ENCODE assay signal across 31 mouse cellular contexts in the genomic region with DNA sequence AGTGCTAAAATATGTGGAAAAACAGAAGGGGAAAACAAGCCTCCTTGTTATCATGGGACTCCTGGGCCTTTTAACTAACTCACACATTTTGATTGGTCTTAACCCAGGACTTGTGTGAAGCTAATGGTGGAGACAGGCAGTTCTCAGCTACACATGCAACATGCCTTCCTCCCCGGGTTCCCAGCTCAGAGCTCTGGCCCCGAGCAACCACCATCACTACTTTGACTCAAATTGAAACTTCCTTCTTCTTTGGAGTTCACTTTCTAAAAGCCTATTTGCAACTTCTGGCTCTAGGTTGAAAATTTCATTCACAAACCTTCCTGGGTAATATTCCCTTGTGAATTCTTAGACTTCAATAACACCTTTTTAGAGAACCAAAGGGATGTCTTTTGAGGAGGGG.
"Had no signal": no experiment of that assay in that cellular context is flagged by ENCODE, and none has a peak within 500 bp of the region (broad histone marks: within the 10 kb centered on the region; RNA-seq: fewer than 3 reads in every experiment).

No protein-coding gene starts in this region.

- H3K36me3 ChIP-seq: limb, embryonic 10.5 days; limb, embryonic 12.5 days; limb, embryonic 13.5 days; limb, embryonic 15.5 days; liver, embryonic 12.5 days; liver, embryonic 13.5 days; liver, embryonic 15.5 days; lung, embryonic 15.5 days; midbrain, embryonic 10.5 days; midbrain, embryonic 12.5 days; midbrain, embryonic 13.5 days; midbrain, embryonic 15.5 days; neural tube, embryonic 12.5 days; neural tube, embryonic 13.5 days had no signal

- H3K9me3 ChIP-seq: limb, embryonic 10.5 days; limb, embryonic 12.5 days; limb, embryonic 13.5 days; limb, embryonic 15.5 days; liver, embryonic 12.5 days; liver, embryonic 13.5 days; liver, embryonic 15.5 days; lung, embryonic 15.5 days; megakaryocyte, embryonic 14.5 days; midbrain, embryonic 10.5 days; midbrain, embryonic 12.5 days; midbrain, embryonic 13.5 days; midbrain, embryonic 15.5 days; neural tube, embryonic 12.5 days; neural tube, embryonic 13.5 days had no signal

- H3K4me1 ChIP-seq: limb, embryonic 10.5 days; limb, embryonic 12.5 days; limb, embryonic 13.5 days; limb, embryonic 15.5 days; liver, embryonic 12.5 days; liver, embryonic 13.5 days; liver, embryonic 15.5 days; lung, embryonic 15.5 days; midbrain, embryonic 10.5 days; midbrain, embryonic 12.5 days; midbrain, embryonic 13.5 days; midbrain, embryonic 15.5 days; neural tube, embryonic 12.5 days; neural tube, embryonic 13.5 days had no signal

- H3K4me2 ChIP-seq: limb, embryonic 12.5 days; limb, embryonic 13.5 days; limb, embryonic 15.5 days; liver, embryonic 11.5 days; liver, embryonic 12.5 days; liver, embryonic 13.5 days; liver, embryonic 15.5 days; lung, embryonic 14.5 days; lung, embryonic 15.5 days; midbrain, embryonic 11.5 days; midbrain, embryonic 12.5 days; midbrain, embryonic 13.5 days; midbrain, embryonic 15.5 days; neural tube, embryonic 12.5 days; neural tube, embryonic 13.5 days had no signal

- DNase-seq: left cerebral cortex, postnatal 4 days; liver; liver, embryonic 13.5 days; liver, postnatal 0 days; lung, adult 18-20 months; lung, adult 2 months; lung, embryonic 14.5 days; lung, postnatal 10 days; lung, postnatal 14 days; lung, postnatal 36 days; lung, postnatal 4 days; midbrain, embryonic 14.5 days had no signal

- H3K27ac ChIP-seq: limb, embryonic 10.5 days; limb, embryonic 12.5 days; limb, embryonic 13.5 days; limb, embryonic 15.5 days; liver, embryonic 12.5 days; liver, embryonic 13.5 days; liver, embryonic 14.5 days; liver, embryonic 15.5 days; lung, embryonic 15.5 days; macrophage; midbrain, embryonic 10.5 days; midbrain, embryonic 12.5 days; midbrain, embryonic 13.5 days; midbrain, embryonic 15.5 days; neural tube, embryonic 12.5 days; neural tube, embryonic 13.5 days had no signal

- H3K27me3 ChIP-seq: limb, embryonic 12.5 days; limb, embryonic 13.5 days; limb, embryonic 15.5 days; liver, embryonic 12.5 days; liver, embryonic 13.5 days; liver, embryonic 15.5 days; lung, embryonic 15.5 days; megakaryocyte, embryonic 14.5 days; midbrain, embryonic 12.5 days; midbrain, embryonic 13.5 days; midbrain, embryonic 15.5 days; neural tube, embryonic 12.5 days; neural tube, embryonic 13.5 days had no signal

- H3K4me3 ChIP-seq: limb, embryonic 10.5 days; limb, embryonic 12.5 days; limb, embryonic 13.5 days; limb, embryonic 15.5 days; liver, embryonic 12.5 days; liver, embryonic 13.5 days; liver, embryonic 15.5 days; lung, embryonic 15.5 days; megakaryocyte, embryonic 14.5 days; midbrain, embryonic 10.5 days; midbrain, embryonic 12.5 days; midbrain, embryonic 13.5 days; midbrain, embryonic 15.5 days; myocyte; neural tube, embryonic 12.5 days; neural tube, embryonic 13.5 days had no signal

- H3K9ac ChIP-seq: limb, embryonic 12.5 days; limb, embryonic 13.5 days; limb, embryonic 15.5 days; liver, embryonic 12.5 days; liver, embryonic 13.5 days; liver, embryonic 14.5 days; liver, embryonic 15.5 days; liver, postnatal 0 days; lung, embryonic 14.5 days; lung, embryonic 15.5 days; midbrain, embryonic 12.5 days; midbrain, embryonic 13.5 days; midbrain, embryonic 15.5 days; neural tube, embryonic 12.5 days; neural tube, embryonic 13.5 days had no signal
